Mouse (Mus musculus): ENCODE data around the gene Rab4a. TPM values are rescaled to one million over a fixed set of nuclear protein-coding genes. Genes with fewer than 3 reads are reported as not detected.
A peak's percentile ranks its signal among the peaks of the same experiment; 100 is the strongest.

Rab4a gene
- polyA plus RNA-seq, 1 experiment: 4.4 TPM

GRCm38 (mm10) chr8:123786644-123787043 is 19.1 kb upstream of the Rab4a start:
- TF ChIP-seq CTCF (IDR thresholded peaks at IDR 0.05; ENCODE audit: borderline replicate concordance, control insufficient read depth, extremely low read depth, insufficient read depth, low read length, poor library complexity) (no peak), POLR2A (IDR thresholded peaks at IDR 0.05; ENCODE audit: control insufficient read depth, extremely low read depth, insufficient read depth, low read length, poor library complexity) (no peak)
- Histone ChIP-seq H3K4me3 (ENCODE audit: control insufficient read depth, insufficient read depth, low read length) (no peak overlapping the region), H3K36me3 (ENCODE audit: control insufficient read depth, insufficient read depth, low read length) (no peaks in the 10 kb centered on the region), H3K27me3 (ENCODE audit: control insufficient read depth, insufficient read depth, low read length) (no peaks in the 10 kb centered on the region), H3K4me1 (replicated peaks; ENCODE audit: control insufficient read depth, insufficient read depth, low read length) (peaks cover 7% of the 10 kb centered on the region), H3K27ac (ENCODE audit: control insufficient read depth, insufficient read depth, low read length) (no peak overlapping the region)
- 72% methylated on average over 6 of the region's 6 CpGs for WGBS
- no peak for DNase-seq

- TF ChIP-seq CTCF (IDR thresholded peaks at IDR 0.05; ENCODE audit: borderline replicate concordance, control insufficient read depth, extremely low read depth, insufficient read depth, low read length, poor library complexity) (no peak), POLR2A (IDR thresholded peaks at IDR 0.05; ENCODE audit: control insufficient read depth, extremely low read depth, insufficient read depth, low read length, poor library complexity) (no peak)
- no peak overlapping the region for H3K27ac ChIP-seq (ENCODE audit: control insufficient read depth, insufficient read depth, low read length)
These were observed 18.4 kb upstream of the Rab4a start for GRCm38 (mm10) chr8:123787254-123787897.

GRCm38 (mm10) chr8:123788416-123789170 is 17.2 kb upstream of the Rab4a start:
- no peak overlapping the region for H3K27ac ChIP-seq (ENCODE audit: control insufficient read depth, insufficient read depth, low read length)
- 55% methylated on average over 14 of the region's 14 CpGs for WGBS
- H3K36me3 ChIP-seq (ENCODE audit: control insufficient read depth, insufficient read depth, low read length): no peaks in the 10 kb centered on the region
- TF ChIP-seq POLR2A (IDR thresholded peaks at IDR 0.05; ENCODE audit: control insufficient read depth, extremely low read depth, insufficient read depth, low read length, poor library complexity) (no peak), CTCF (IDR thresholded peaks at IDR 0.05; ENCODE audit: borderline replicate concordance, control insufficient read depth, extremely low read depth, insufficient read depth, low read length, poor library complexity) (no peak)
- no peak for DNase-seq
- no peak overlapping the region for H3K4me3 ChIP-seq (ENCODE audit: control insufficient read depth, insufficient read depth, low read length)
- H3K27me3 ChIP-seq (ENCODE audit: control insufficient read depth, insufficient read depth, low read length): no peaks in the 10 kb centered on the region
- peaks cover 7% of the 10 kb centered on the region for H3K4me1 ChIP-seq (replicated peaks; ENCODE audit: control insufficient read depth, insufficient read depth, low read length)

More at GRCm38 (mm10) chr8:123787254-123787897, 18.4 kb upstream of the Rab4a start:
- peak; percentile 16 for DNase-seq
- 26% methylated on average over 21 of the region's 21 CpGs for WGBS
- Histone ChIP-seq H3K4me1 (replicated peaks; ENCODE audit: control insufficient read depth, insufficient read depth, low read length) (peaks cover 7% of the 10 kb centered on the region), H3K4me3 (ENCODE audit: control insufficient read depth, insufficient read depth, low read length) (peak overlapping the region; percentile 12), H3K36me3 (ENCODE audit: control insufficient read depth, insufficient read depth, low read length) (no peaks in the 10 kb centered on the region), H3K27me3 (ENCODE audit: control insufficient read depth, insufficient read depth, low read length) (no peaks in the 10 kb centered on the region)

- TF ChIP-seq POLR2A (IDR thresholded peaks at IDR 0.05; ENCODE audit: control insufficient read depth, extremely low read depth, insufficient read depth, low read length, poor library complexity) (no peak), CTCF (IDR thresholded peaks at IDR 0.05; ENCODE audit: borderline replicate concordance, control insufficient read depth, extremely low read depth, insufficient read depth, low read length, poor library complexity) (no peak)
- 88% methylated on average over 9 of the region's 9 CpGs for WGBS
- peaks cover 7% of the 10 kb centered on the region for H3K4me1 ChIP-seq (replicated peaks; ENCODE audit: control insufficient read depth, insufficient read depth, low read length)
- H3K36me3 ChIP-seq (ENCODE audit: control insufficient read depth, insufficient read depth, low read length): no peaks in the 10 kb centered on the region
- H3K27ac ChIP-seq (ENCODE audit: control insufficient read depth, insufficient read depth, low read length): no peak overlapping the region
- no peak overlapping the region for H3K4me3 ChIP-seq (ENCODE audit: control insufficient read depth, insufficient read depth, low read length)
- H3K27me3 ChIP-seq (ENCODE audit: control insufficient read depth, insufficient read depth, low read length): no peaks in the 10 kb centered on the region
- no peak for DNase-seq
These were observed 16.3 kb upstream of the Rab4a start for GRCm38 (mm10) chr8:123789461-123789860.

GRCm38 (mm10) chr8:123789970-123790369 is 15.8 kb upstream of the Rab4a start:
- Histone ChIP-seq H3K27me3 (ENCODE audit: control insufficient read depth, insufficient read depth, low read length) (no peaks in the 10 kb centered on the region), H3K4me1 (replicated peaks; ENCODE audit: control insufficient read depth, insufficient read depth, low read length) (peaks cover 7% of the 10 kb centered on the region), H3K4me3 (ENCODE audit: control insufficient read depth, insufficient read depth, low read length) (no peak overlapping the region), H3K36me3 (ENCODE audit: control insufficient read depth, insufficient read depth, low read length) (no peaks in the 10 kb centered on the region), H3K27ac (ENCODE audit: control insufficient read depth, insufficient read depth, low read length) (no peak overlapping the region)
- peak; percentile 75; the same call in 1 of the 2 replicates for TF ChIP-seq CTCF (IDR thresholded peaks at IDR 0.05; ENCODE audit: borderline replicate concordance, control insufficient read depth, extremely low read depth, insufficient read depth, low read length, poor library complexity)
- TF ChIP-seq POLR2A (IDR thresholded peaks at IDR 0.05; ENCODE audit: control insufficient read depth, extremely low read depth, insufficient read depth, low read length, poor library complexity): no peak
- peak; percentile 81 for DNase-seq
- 2% methylated on average over 4 of the region's 4 CpGs for whole genome bisulfite sequencing

- WGBS: 91% methylated on average over 16 of the region's 16 CpGs
- Histone ChIP-seq H3K4me1 (replicated peaks; ENCODE audit: control insufficient read depth, insufficient read depth, low read length) (peaks cover 7% of the 10 kb centered on the region), H3K27me3 (ENCODE audit: control insufficient read depth, insufficient read depth, low read length) (no peaks in the 10 kb centered on the region), H3K4me3 (ENCODE audit: control insufficient read depth, insufficient read depth, low read length) (no peak overlapping the region), H3K36me3 (ENCODE audit: control insufficient read depth, insufficient read depth, low read length) (no peaks in the 10 kb centered on the region), H3K27ac (ENCODE audit: control insufficient read depth, insufficient read depth, low read length) (no peak overlapping the region)
- TF ChIP-seq CTCF (IDR thresholded peaks at IDR 0.05; ENCODE audit: borderline replicate concordance, control insufficient read depth, extremely low read depth, insufficient read depth, low read length, poor library complexity) (no peak), POLR2A (IDR thresholded peaks at IDR 0.05; ENCODE audit: control insufficient read depth, extremely low read depth, insufficient read depth, low read length, poor library complexity) (no peak)
- DNase-seq: no peak
These were observed 14.5 kb upstream of the Rab4a start for GRCm38 (mm10) chr8:123791101-123791844.
